Mouse (Mus musculus) CH12.LX (cell line): ENCODE data around the gene Cldn1. TPM values are rescaled to one million over a fixed set of nuclear protein-coding genes. Genes with fewer than 3 reads are reported as not detected.
A peak's percentile ranks its signal among the peaks of the same experiment; 100 is the strongest.

ENCODE experiments used
- DNase-seq: peaks from one replicate; pipeline ENCODE4 v3.0.0-alpha.2; 2013; ENCODE audit errors: extremely low read depth
- H3K27ac ChIP-seq: 2 replicates; pipeline ENCODE4 v1.5.1; 2012; ENCODE audit warnings: low read depth, mild to moderate bottlenecking, control low read depth, moderate library complexity; ENCODE audit not compliant: insufficient read depth
- H3K27me3 ChIP-seq: replicated peaks from 2 replicates; pipeline ENCODE3; 2012; ENCODE audit warnings: inconsistent platforms
- H3K36me3 ChIP-seq, 2 experiments: replicated peaks in 1 of 2; 2 replicates each; pipeline versions ENCODE3 to v1.6.1; 2012; ENCODE audit warnings: inconsistent platforms in 1 of 2, low read length in 1 of 2, mild to moderate bottlenecking in 1 of 2, mixed read lengths in 1 of 2, moderate library complexity in 1 of 2; ENCODE audit not compliant: control insufficient read depth in 1 of 2, insufficient read depth in 1 of 2
- H3K4me1 ChIP-seq, 2 experiments: 2 replicates each; pipeline ENCODE4 v1.6.1; 2012; ENCODE audit warnings: inconsistent platforms in 1 of 2, moderate library complexity in 1 of 2; ENCODE audit not compliant: insufficient read depth in 2 of 2, control insufficient read depth in 1 of 2
- H3K4me2 ChIP-seq: 2 replicates; pipeline ENCODE4 v1.6.1; 2012; ENCODE audit warnings: low read depth, mild to moderate bottlenecking, control low read depth; ENCODE audit not compliant: poor library complexity, insufficient read depth, severe bottlenecking
- H3K4me3 ChIP-seq, 3 experiments: fragments of 150-350 bp in 1 of 3; sonication (generic) in 1 of 3; replicated peaks in 1 of 3; 2 replicates each; pipeline versions ENCODE3 to v1.5.1; 2011 to 2012; ENCODE audit warnings: low read depth in 2 of 3, low read length in 2 of 3, mild to moderate bottlenecking in 2 of 3, moderate library complexity in 2 of 3, control low read depth in 1 of 3, improper control_type of control experiment in 1 of 3, inconsistent platforms in 1 of 3, mixed read lengths in 1 of 3; ENCODE audit not compliant: poor library complexity in 1 of 3
- H3K79me2 ChIP-seq: replicated peaks from 2 replicates; pipeline ENCODE4 v1.6.1; 2012; ENCODE audit warnings: mild to moderate bottlenecking, moderate library complexity; ENCODE audit not compliant: control insufficient read depth, poor library complexity, insufficient read depth, severe bottlenecking; ENCODE audit errors: extremely low read depth
- H3K9ac ChIP-seq: 2 replicates; pipeline ENCODE4 v1.6.1; 2012; ENCODE audit warnings: low read depth, mild to moderate bottlenecking, control low read depth, moderate library complexity; ENCODE audit not compliant: insufficient read depth
- H3K9me3 ChIP-seq: replicated peaks from 2 replicates; pipeline ENCODE3; 2012; ENCODE audit warnings: low read length, inconsistent platforms, mixed read lengths
- CHD1 ChIP-seq: IDR thresholded peaks from 2 replicates; pipeline ENCODE4 v1.6.1; 2012; ENCODE audit warnings: low read depth, low read length, improper control_type of control experiment, inconsistent platforms
- CTCF ChIP-seq, 2 experiments: IDR thresholded peaks in 1 of 2; conservative IDR thresholded peaks in 1 of 2; 2 replicates each; pipeline ENCODE4 v1.5.1; 2011 to 2012; ENCODE audit warnings: low read depth in 2 of 2, low read length in 2 of 2, improper control_type of control experiment in 1 of 2, inconsistent platforms in 1 of 2, mild to moderate bottlenecking in 1 of 2, moderate library complexity in 1 of 2
- EP300 ChIP-seq: IDR thresholded peaks from 2 replicates; pipeline ENCODE4 v1.6.1; 2011; ENCODE audit warnings: low read length, improper control_type of control experiment
- HCFC1 ChIP-seq: IDR thresholded peaks from 2 replicates; pipeline ENCODE4 v1.6.1; 2012; ENCODE audit warnings: low read depth, mild to moderate bottlenecking, inconsistent platforms, low read length, improper control_type of control experiment
- IRF4 ChIP-seq: IDR thresholded peaks from 2 replicates; pipeline ENCODE4 v1.6.1; 2014; ENCODE audit warnings: low read depth, mild to moderate bottlenecking, inconsistent platforms, low read length, improper control_type of control experiment
- KAT2A ChIP-seq: IDR thresholded peaks from 2 replicates; pipeline ENCODE4 v1.6.1; 2012; ENCODE audit warnings: low read length, improper control_type of control experiment, inconsistent platforms; ENCODE audit not compliant: insufficient replicate concordance
- MAZ ChIP-seq: IDR thresholded peaks from 2 replicates; pipeline ENCODE4 v1.6.1; 2012; ENCODE audit warnings: low read depth, mild to moderate bottlenecking, inconsistent platforms, low read length, improper control_type of control experiment, moderate library complexity
- MEF2A ChIP-seq: IDR thresholded peaks from 2 replicates; pipeline ENCODE4 v1.6.1; 2014; ENCODE audit warnings: low read depth, mild to moderate bottlenecking, inconsistent platforms, low read length, improper control_type of control experiment, borderline replicate concordance
- MYC ChIP-seq: IDR thresholded peaks from 2 replicates; pipeline ENCODE4 v1.6.1; 2011; ENCODE audit warnings: low read depth, mild to moderate bottlenecking, improper control_type of control experiment, low read length
- NRF1 ChIP-seq: IDR thresholded peaks from 2 replicates; pipeline ENCODE4 v1.6.1; 2014; ENCODE audit warnings: low read depth, mild to moderate bottlenecking, inconsistent platforms, low read length, improper control_type of control experiment, moderate library complexity
- PAX5 ChIP-seq: IDR thresholded peaks from 2 replicates; pipeline ENCODE4 v1.6.1; 2012; ENCODE audit warnings: low read length, inconsistent platforms, mixed read lengths
- RAD21 ChIP-seq: IDR thresholded peaks from 2 replicates; pipeline ENCODE4 v1.6.1; 2011; ENCODE audit warnings: low read depth, mild to moderate bottlenecking, low read length, improper control_type of control experiment, moderate library complexity
- SIN3A ChIP-seq: IDR thresholded peaks from 2 replicates; pipeline ENCODE4 v1.6.1; 2012; ENCODE audit warnings: low read length, improper control_type of control experiment, inconsistent platforms
- SMC3 ChIP-seq: IDR thresholded peaks from 2 replicates; pipeline ENCODE4 v1.6.1; 2011; ENCODE audit warnings: low read depth, low read length, improper control_type of control experiment
- dilution Hi-C: fragments of 300-500 bp; cut with MboI; formaldehyde crosslinking; loops from 2 replicates; pipeline ENCODE4 v1.14.3; 2020; ENCODE audit warnings: low sequenced_read_pairs; ENCODE audit not compliant: extremely low pct_unique_long_range_greater_than_20kb, extremely low pct_ligation_motif_present
- in situ Hi-C: fragments of 300-500 bp; cut with MboI; formaldehyde crosslinking; loops from 3 replicates; pipeline ENCODE4 v1.14.3; 2019; ENCODE audit warnings: low sequenced_read_pairs, low pct_ligation_motif_present, low pct_unique_long_range_greater_than_20kb, mixed read lengths
- polyA plus RNA-seq: library from polyadenylated mRNA; unstranded; fragments of >175 nt; gene quantifications from 2 replicates; pipeline ENCODE4 v1.2.1, GENCODE M21; 2012; ENCODE audit warnings: low read depth; ENCODE audit not compliant: insufficient read length
- total RNA-seq, 2 experiments: library from RNA; depleted of rRNA; stranded (reverse); fragments of 300-350 nt in 1 of 2; fragments of >200 nt in 1 of 2; gene quantifications; 2 replicates each; pipeline ENCODE4 v1.2.3; 2012 to 2014

The Cldn1 gene
- total RNA-seq (2012; rRNA removed) = not detected in 2 replicates
- total RNA-seq (2014; rRNA removed) = not detected in 2 replicates
- not detected in 2 replicates for polyA plus RNA-seq

DNA sequence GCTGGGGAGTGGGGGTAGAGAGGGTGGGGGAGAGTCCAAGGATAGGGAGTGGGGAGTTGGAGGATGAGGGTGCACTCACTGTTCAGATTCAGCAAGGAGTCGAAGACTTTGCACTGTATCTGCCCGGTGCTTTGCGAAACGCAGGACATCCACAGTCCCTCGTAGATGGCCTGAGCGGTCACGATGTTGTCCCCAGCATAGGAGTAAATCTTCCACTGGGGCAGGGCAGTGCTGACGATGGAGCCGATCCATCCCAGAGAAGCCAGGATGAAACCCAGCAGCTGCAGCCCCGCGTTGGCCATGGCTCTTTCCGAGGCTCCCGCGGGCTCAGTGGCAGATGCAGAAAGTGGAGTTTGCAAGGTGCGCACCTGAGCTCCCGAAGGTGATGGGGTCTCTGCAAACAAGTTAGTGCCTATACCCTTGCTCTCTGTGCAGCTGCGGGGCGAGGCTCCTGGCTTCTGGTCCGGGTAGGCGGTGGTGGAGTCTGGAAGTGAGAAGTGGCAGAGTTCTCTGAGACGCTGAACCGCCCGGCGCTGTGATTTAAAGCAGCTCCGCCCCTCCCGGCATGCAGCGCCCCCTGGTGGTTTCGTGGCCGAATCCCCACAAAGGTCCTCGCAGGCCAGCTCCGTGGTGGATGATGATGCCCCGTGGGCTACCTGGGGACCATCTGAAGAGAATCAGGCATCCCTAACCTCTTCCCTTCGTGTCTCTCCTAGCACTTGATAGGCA is at the start of gene Cldn1:
Gene Cldn1, minus strand, starts transcription at position 517 of the 729 bp plus-strand sequence.
- H3K36me3 ChIP-seq = no peaks in the 10 kb centered on the region
- no peaks in the 10 kb centered on the region for H3K27me3 ChIP-seq
- H3K9ac ChIP-seq = no peak within 1 kb of the TSS
- H3K4me2 ChIP-seq = 0 out of 2 replicates have a peak within 1 kb of the TSS, but pooled peaks have one; percentile 23
- H3K4me1 ChIP-seq = no peaks in the 10 kb centered on the region
- TF ChIP-seq SMC3 (peak; percentile 61), CHD1 (no peak), PAX5 (no peak), MEF2A (no peak), CTCF (conservative IDR thresholded peaks at IDR 0.05 in 1 of 2, IDR thresholded peaks at IDR 0.05 in 1 of 2; ENCODE audit: low read depth in 2 of 2, low read length in 2 of 2) (peak in 1 of 2 experiments; percentile 77; a peak in 2 of 4 replicates), HCFC1 (no peak), MYC (no peak), KAT2A (no peak), RAD21 (peak; percentile 46), NRF1 (no peak), MAZ (no peak), IRF4 (peak; percentile 90)
- dilution Hi-C loops = no loop called here
- in situ Hi-C loops = no loop called here
- no peaks in the 10 kb centered on the region for H3K79me2 ChIP-seq
- H3K4me3 ChIP-seq = no peak within 1 kb of the TSS
- no peak within 1 kb of the TSS for H3K27ac ChIP-seq
- H3K9me3 ChIP-seq = no peaks in the 10 kb centered on the region
- peak; percentile 34 for DNase-seq

GRCm38 (mm10) chr16:26418616-26419015 is 47.0 kb upstream of the Cldn1 start:
- Histone ChIP-seq H3K79me2 (no peaks in the 10 kb centered on the region), H3K36me3 (no peaks in the 10 kb centered on the region), H3K9ac (no peak overlapping the region), H3K9me3 (no peaks in the 10 kb centered on the region), H3K4me3 (no peak overlapping the region), H3K4me2 (no peak overlapping the region), H3K27me3 (no peaks in the 10 kb centered on the region), H3K27ac (no peak overlapping the region), H3K4me1 (0 out of 4 replicates have a peak, but pooled peaks cover 0 to 2% of the 10 kb centered on the region in 2 experiments)
- TF ChIP-seq KAT2A = no peak
- TF ChIP-seq IRF4 = no peak
- TF ChIP-seq PAX5 = no peak
- TF ChIP-seq SIN3A = no peak
- TF ChIP-seq EP300 = no peak
- TF ChIP-seq CTCF (conservative IDR thresholded peaks at IDR 0.05 in 1 of 2, IDR thresholded peaks at IDR 0.05 in 1 of 2; ENCODE audit: low read depth in 2 of 2, low read length in 2 of 2) = no peak
- no peak for DNase-seq
- dilution Hi-C loops (no loop called here), in situ Hi-C loops (no loop called here)
